Mouse (Mus musculus) liver, embryonic 13.5 days (tissue): Measurements from ENCODE around the gene Mrpl43. TPM values are rescaled to one million over a fixed set of nuclear protein-coding genes. Genes with fewer than 3 reads are reported as not detected.

Experiments used
- ATAC-seq: fragments of 200-750 bp; cut with Nextera tagmentation; 2 replicates; pipeline ENCODE4 v1.8.0; 2017; ENCODE audit warnings: low read depth, mild to moderate bottlenecking, moderate number of reproducible peaks, moderate library complexity
- DNase-seq: peaks from one replicate; pipeline ENCODE4 v3.0.0; 2022
- H3K27ac ChIP-seq: fragments of 300-500 bp; sonication (generic); 2 replicates; pipeline ENCODE4 v1.5.1; 2015; ENCODE audit warnings: moderate library complexity, mild to moderate bottlenecking, inconsistent platforms
- H3K27me3 ChIP-seq: fragments of 300-500 bp; sonication (generic); 2 replicates; pipeline ENCODE4 v1.6.1; 2015; ENCODE audit warnings: mild to moderate bottlenecking, inconsistent platforms
- H3K36me3 ChIP-seq: fragments of 300-500 bp; sonication (generic); 2 replicates; pipeline ENCODE4 v1.6.1; 2015; ENCODE audit warnings: mild to moderate bottlenecking, inconsistent platforms
- H3K4me1 ChIP-seq: fragments of 300-500 bp; sonication (generic); replicated peaks from 2 replicates; pipeline ENCODE4 v1.6.1; 2015; ENCODE audit warnings: inconsistent platforms
- H3K4me2 ChIP-seq: fragments of 300-500 bp; sonication (generic); 2 replicates; pipeline ENCODE4 v1.6.1; 2015; ENCODE audit warnings: inconsistent platforms, mild to moderate bottlenecking, moderate library complexity
- H3K4me3 ChIP-seq: fragments of 300-500 bp; sonication (generic); replicated peaks from 2 replicates; pipeline ENCODE4 v1.5.1; 2015; ENCODE audit warnings: mild to moderate bottlenecking, inconsistent platforms
- H3K9ac ChIP-seq: fragments of 300-500 bp; sonication (generic); 2 replicates; pipeline ENCODE4 v1.6.1; 2015; ENCODE audit warnings: mild to moderate bottlenecking, inconsistent platforms
- H3K9me3 ChIP-seq: fragments of 300-500 bp; sonication (generic); replicated peaks from 2 replicates; pipeline ENCODE4 v1.6.1; 2016; ENCODE audit warnings: inconsistent platforms
- WGBS: fragments of 180-500 bp; shearing (Covaris S2); methylation state at CpG from one replicate; pipeline ENCODE4 v1.1.7; 2015; ENCODE audit not compliant: insufficient replicate concordance; 5-methylcytosine and 5-hydroxymethylcytosine counted together
- polyA plus RNA-seq: library from polyadenylated mRNA; unstranded; fragments of >200 nt; fragmentation: Nextera tagmentation; extraction: Ambion mirVana; gene quantifications from 2 replicates; pipeline ENCODE4 v1.2.1, GENCODE M21; 2015

Gene Mrpl43
- polyA plus RNA-seq, 1 experiment from 2014 or later: 42.4 TPM

GRCm38 (mm10) chr19:45015518-45016281 lies 9.5 kb upstream of the Mrpl43 start:
- Histone ChIP-seq H3K4me1 (peaks cover 72% of the 10 kb centered on the region), H3K9ac (peak overlapping the region; percentile 71), H3K36me3 (peaks cover 18% of the 10 kb centered on the region), H3K27ac (peak overlapping the region; percentile 82), H3K9me3 (no peaks in the 10 kb centered on the region), H3K4me3 (peak overlapping the region; percentile 66), H3K4me2 (peak overlapping the region; percentile 93), H3K27me3 (peaks cover 12% of the 10 kb centered on the region; the same call in 1 of the 2 replicates)
- ATAC-seq (peak; percentile 50), DNase-seq (peak; percentile 64)
- WGBS: under 1% methylated on average over 34 of the region's 34 CpGs

- H3K4me3 ChIP-seq: peak overlapping the region; percentile 66
- no peaks in the 10 kb centered on the region for H3K9me3 ChIP-seq
- DNase-seq (no peak), ATAC-seq (peak; percentile 39)
- peaks cover 25% of the 10 kb centered on the region for H3K36me3 ChIP-seq
- H3K27ac ChIP-seq: peak overlapping the region; percentile 82
- peaks cover 65% of the 10 kb centered on the region for H3K4me1 ChIP-seq
- peak overlapping the region; percentile 93 for H3K4me2 ChIP-seq
- peak overlapping the region; percentile 71 for H3K9ac ChIP-seq
- H3K27me3 ChIP-seq: peaks cover 12% of the 10 kb centered on the region; the same call in 1 of the 2 replicates
- under 1% methylated on average over 25 of the region's 25 CpGs for WGBS
Measured at GRCm38 (mm10) chr19:45014981-45015402, 8.8 kb upstream of the Mrpl43 start.

GRCm38 (mm10) chr19:45014335-45014971 lies 8.2 kb upstream of the Mrpl43 start, which contains the start of gene Lzts2:
Gene Lzts2 (plus strand): TSS chr19:45014414.
- 8% methylated on average over 10 of the region's 10 CpGs for WGBS
- H3K4me3 ChIP-seq: peak within 1 kb of the TSS; percentile 66
- peaks cover 29% of the 10 kb centered on the region for H3K36me3 ChIP-seq
- peaks cover 12% of the 10 kb centered on the region; the same call in 1 of the 2 replicates for H3K27me3 ChIP-seq
- H3K27ac ChIP-seq: peak within 1 kb of the TSS; percentile 82
- H3K4me1 ChIP-seq: peaks cover 61% of the 10 kb centered on the region
- no peak for DNase-seq
- peak within 1 kb of the TSS; percentile 71 for H3K9ac ChIP-seq
- no peaks in the 10 kb centered on the region for H3K9me3 ChIP-seq
- H3K4me2 ChIP-seq: peak within 1 kb of the TSS; percentile 93
- peak; percentile 12 for ATAC-seq

GRCm38 (mm10) chr19:45013581-45014225 lies 7.5 kb upstream of the Mrpl43 start:
- Histone ChIP-seq H3K4me3 (no peak overlapping the region), H3K9me3 (no peaks in the 10 kb centered on the region), H3K4me2 (peak overlapping the region; percentile 93; the same call in 1 of the 2 replicates), H3K4me1 (peaks cover 57% of the 10 kb centered on the region), H3K27ac (peak overlapping the region; percentile 82), H3K27me3 (peaks cover 12% of the 10 kb centered on the region; the same call in 1 of the 2 replicates), H3K36me3 (peaks cover 35% of the 10 kb centered on the region), H3K9ac (no peak overlapping the region)
- DNase-seq: no peak
- WGBS: 44% methylated on average over 6 of the region's 6 CpGs
- ATAC-seq: no peak

GRCm38 (mm10) chr19:45012636-45013035 lies 6.4 kb upstream of the Mrpl43 start:
- no peak for DNase-seq
- Histone ChIP-seq H3K4me1 (peaks cover 58% of the 10 kb centered on the region), H3K4me3 (no peak overlapping the region), H3K36me3 (peaks cover 46% of the 10 kb centered on the region), H3K9ac (no peak overlapping the region), H3K9me3 (no peaks in the 10 kb centered on the region), H3K27ac (no peak overlapping the region), H3K4me2 (no peak overlapping the region), H3K27me3 (0 out of 2 replicates have a peak, but pooled peaks cover 9% of the 10 kb centered on the region)
- WGBS: 54% methylated on average over 6 of the region's 6 CpGs
- ATAC-seq: no peak

GRCm38 (mm10) chr19:45012219-45012618 lies 6.0 kb upstream of the Mrpl43 start:
- H3K27ac ChIP-seq: no peak overlapping the region
- 0 out of 2 replicates have a peak, but pooled peaks cover 9% of the 10 kb centered on the region for H3K27me3 ChIP-seq
- peaks cover 49% of the 10 kb centered on the region for H3K36me3 ChIP-seq
- WGBS: 86% methylated on average over 8 of the region's 8 CpGs
- H3K9ac ChIP-seq: no peak overlapping the region
- DNase-seq (no peak), ATAC-seq (no peak)
- no peak overlapping the region for H3K4me2 ChIP-seq
- no peaks in the 10 kb centered on the region for H3K9me3 ChIP-seq
- no peak overlapping the region for H3K4me3 ChIP-seq
- H3K4me1 ChIP-seq: peaks cover 60% of the 10 kb centered on the region

GRCm38 (mm10) chr19:45010646-45011045 lies 4.4 kb upstream of the Mrpl43 start:
- H3K4me1 ChIP-seq: peaks cover 52% of the 10 kb centered on the region
- DNase-seq: no peak
- peaks cover 49% of the 10 kb centered on the region for H3K36me3 ChIP-seq
- no peak overlapping the region for H3K4me2 ChIP-seq
- 76% methylated on average over 4 of the region's 4 CpGs for WGBS
- no peak overlapping the region for H3K4me3 ChIP-seq
- no peaks in the 10 kb centered on the region for H3K9me3 ChIP-seq
- no peak overlapping the region for H3K9ac ChIP-seq
- H3K27ac ChIP-seq: no peak overlapping the region
- no peak for ATAC-seq
- H3K27me3 ChIP-seq: no peaks in the 10 kb centered on the region

GRCm38 (mm10) chr19:45007425-45008191 lies 1.4 kb upstream of the Mrpl43 start:
- H3K27me3 ChIP-seq: no peaks in the 10 kb centered on the region

GRCm38 (mm10) chr19:45007021-45007420 lies 779 bp upstream of the Mrpl43 start:
- H3K27me3 ChIP-seq: no peaks in the 10 kb centered on the region
- H3K27ac ChIP-seq: peak overlapping the region; percentile 68
- H3K9me3 ChIP-seq: no peaks in the 10 kb centered on the region
- H3K4me2 ChIP-seq: peak overlapping the region; percentile 92
- no peak for DNase-seq
- no peak for ATAC-seq
- H3K4me1 ChIP-seq: peaks cover 43% of the 10 kb centered on the region
- H3K4me3 ChIP-seq: peak overlapping the region; percentile 96
- peak overlapping the region; percentile 85 for H3K9ac ChIP-seq
- WGBS: 24% methylated on average over 17 of the region's 17 CpGs
- H3K36me3 ChIP-seq: peaks cover 68% of the 10 kb centered on the region

More at GRCm38 (mm10) chr19:45007425-45008191, 1.4 kb upstream of the Mrpl43 start:
- peak overlapping the region; percentile 92 for H3K4me2 ChIP-seq
- ATAC-seq (no peak), DNase-seq (no peak)
- H3K9me3 ChIP-seq: no peaks in the 10 kb centered on the region
- WGBS: 75% methylated on average over 20 of the region's 20 CpGs
- H3K4me1 ChIP-seq: peaks cover 43% of the 10 kb centered on the region
- H3K9ac ChIP-seq: peak overlapping the region; percentile 85
- H3K4me3 ChIP-seq: peak overlapping the region; percentile 96
- peak overlapping the region; percentile 68 for H3K27ac ChIP-seq
- peaks cover 73% of the 10 kb centered on the region for H3K36me3 ChIP-seq

GRCm38 (mm10) chr19:45005444-45005843 lies 798 bp downstream of the Mrpl43 start, which contains the start of gene Twnk:
Gene Twnk (plus strand): TSS chr19:45005663.
- DNase-seq (peak; percentile 74), ATAC-seq (peak; percentile 19; the same call in 1 of the 2 replicates)
- 7% methylated on average over 16 of the region's 16 CpGs for WGBS

More at GRCm38 (mm10) chr19:45005444-45005843, 798 bp downstream of the Mrpl43 start, which contains the start of gene Twnk:
- Histone ChIP-seq H3K4me3 (peak within 1 kb of the TSS; percentile 96), H3K9ac (peak within 1 kb of the TSS; percentile 85), H3K4me1 (peaks cover 43% of the 10 kb centered on the region), H3K27me3 (no peaks in the 10 kb centered on the region), H3K27ac (peak within 1 kb of the TSS; percentile 68), H3K4me2 (peak within 1 kb of the TSS; percentile 92), H3K9me3 (no peaks in the 10 kb centered on the region), H3K36me3 (peaks cover 66% of the 10 kb centered on the region)
